Mouse (Mus musculus) liver, adult (tissue): ENCODE data around the gene Olfr729.

ENCODE experiments used
- GATA4 ChIP-seq: IDR thresholded peaks from 2 replicates; pipeline ENCODE4 v1.6.1; 2014; ENCODE audit warnings: mild to moderate bottlenecking, low read length; ENCODE audit not compliant: insufficient replicate concordance

Gene Olfr729

GRCm38 (mm10) chr14:50152810-50153209, at the start of gene Olfr729:
TSS of gene Olfr729 (minus strand) at chr14:50152910.
- no peak for TF ChIP-seq GATA4

DNA sequence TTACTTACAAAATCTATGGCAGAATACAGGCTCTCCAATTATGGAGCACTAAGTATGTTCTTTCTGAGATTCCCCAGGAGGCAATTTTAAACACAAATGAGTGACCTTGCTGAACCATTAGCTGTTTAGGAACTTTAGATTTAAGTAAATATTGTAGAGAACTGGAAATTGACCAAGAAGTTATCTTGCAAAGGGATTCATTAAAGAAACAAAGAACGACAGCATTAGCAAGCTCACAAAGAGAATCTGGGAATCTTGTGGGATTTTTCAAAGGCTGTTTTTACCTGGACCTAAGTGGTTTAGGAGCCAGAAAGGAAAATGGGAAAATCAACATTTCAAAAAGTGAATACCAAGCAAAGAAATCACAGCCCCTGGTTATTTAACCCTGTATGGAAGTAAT, 35.4 kb upstream of the Olfr729 start, which contains the start of gene Olfr730:
TSS of gene Olfr730 (minus strand) at position 101 of the 400 bp plus-strand sequence.
- TF ChIP-seq GATA4, result no peak

GRCm38 (mm10) chr14:50142580-50142979, 10.1 kb downstream of the Olfr729 start, which contains the start of gene Olfr728:
TSS of gene Olfr728 (minus strand) at chr14:50142680.
- TF ChIP-seq GATA4, result no peak

DNA sequence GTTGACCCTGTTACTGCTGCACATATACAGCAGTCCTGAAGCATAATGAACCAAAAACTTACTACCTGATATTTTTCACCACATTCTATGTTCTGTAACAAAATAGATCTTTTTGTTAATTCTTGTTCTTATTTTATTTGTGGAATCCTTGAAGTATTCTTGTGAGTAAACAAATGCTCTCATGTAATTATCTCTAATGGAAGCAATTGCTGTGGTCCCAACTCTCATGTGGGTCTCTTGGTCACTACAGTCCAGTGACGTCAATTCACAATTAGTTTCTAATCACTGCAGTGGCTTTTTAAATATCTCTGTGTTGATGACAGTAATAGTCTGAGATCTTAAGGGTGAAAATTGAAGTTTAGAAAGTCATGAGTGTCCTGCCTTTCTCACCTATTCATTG, 29.8 kb downstream of the Olfr729 start, which contains the start of gene Olfr727:
TSS of gene Olfr727 (plus strand) at position 301 of the 400 bp plus-strand sequence.
- no peak for TF ChIP-seq GATA4
